Mouse (Mus musculus) left cerebral cortex, adult 18-20 months (tissue): ENCODE measurements at regions not wholly inside any gene's neighbourhood (a gene's known extent, or its start where the extent isn't known, plus 50 kb on each side); places are given as distances from the start of the nearest gene placed in this dataset.

Source experiments
- DNase-seq, 2 experiments: peaks; one replicate each; pipeline ENCODE4 v3.0.0; 2021 to 2022; ENCODE audit warnings: low spot score in 2 of 2, mixed read lengths in 1 of 2

- peak in 1 of 2 experiments; percentile 44 for DNase-seq
These were observed 69.5 kb downstream of the Aldh8a1 start for GRCm38 (mm10) chr10:21446641-21447040.

- DNase-seq: no peak
These were observed 71.0 kb downstream of the Aldh8a1 start for GRCm38 (mm10) chr10:21448132-21448531.

- no peak for DNase-seq
These were observed 71.9 kb downstream of the Aldh8a1 start for GRCm38 (mm10) chr10:21448942-21449341.

- no peak for DNase-seq
These were observed 75.5 kb downstream of the Aldh8a1 start for GRCm38 (mm10) chr10:21452611-21453010.

- DNase-seq: no peak
These were observed 76.4 kb downstream of the Aldh8a1 start for GRCm38 (mm10) chr10:21453527-21453926.

GRCm38 (mm10) chr10:21454153-21454552 is 77.1 kb downstream of the Aldh8a1 start:
- peak in 1 of 2 experiments; percentile 28 for DNase-seq

- no peak for DNase-seq
These were observed 77.7 kb downstream of the Aldh8a1 start for GRCm38 (mm10) chr10:21454757-21455156.

- DNase-seq: no peak
These were observed 78.8 kb downstream of the Aldh8a1 start for GRCm38 (mm10) chr10:21455863-21456262.

GRCm38 (mm10) chr10:21456359-21456758 is 79.3 kb downstream of the Aldh8a1 start:
- DNase-seq: no peak

- DNase-seq: no peak
These were observed 79.9 kb downstream of the Aldh8a1 start for GRCm38 (mm10) chr10:21456991-21457390.

GRCm38 (mm10) chr10:21458608-21459007 is 81.5 kb downstream of the Aldh8a1 start:
- DNase-seq: no peak

- DNase-seq: no peak
These were observed 83.0 kb downstream of the Aldh8a1 start for GRCm38 (mm10) chr10:21460062-21460461.

GRCm38 (mm10) chr10:21462915-21463314 is 85.8 kb downstream of the Aldh8a1 start:
- no peak for DNase-seq

- DNase-seq: peak; percentile 92 to 94
These were observed 88.3 kb downstream of the Aldh8a1 start for GRCm38 (mm10) chr10:21465362-21465761.

GRCm38 (mm10) chr10:21465806-21466377 is 88.8 kb downstream of the Aldh8a1 start:
- DNase-seq: no peak

GRCm38 (mm10) chr10:21467425-21468085 is 90.5 kb downstream of the Aldh8a1 start:
- no peak for DNase-seq

GRCm38 (mm10) chr10:21468421-21468820 is 91.3 kb downstream of the Aldh8a1 start:
- DNase-seq: no peak

GRCm38 (mm10) chr10:21469961-21470360 is 92.9 kb downstream of the Aldh8a1 start:
- DNase-seq: no peak

GRCm38 (mm10) chr10:21470589-21470988 is 93.5 kb downstream of the Aldh8a1 start:
- peak; percentile 32 to 50 for DNase-seq

GRCm38 (mm10) chr10:21474242-21474641 is 97.2 kb downstream of the Aldh8a1 start:
- DNase-seq: no peak

GRCm38 (mm10) chr10:21478004-21478403 is 100.9 kb downstream of the Aldh8a1 start:
- DNase-seq: no peak

GRCm38 (mm10) chr10:21479403-21479802 is 102.3 kb downstream of the Aldh8a1 start:
- DNase-seq: no peak

GRCm38 (mm10) chr10:21481255-21481654 is 104.2 kb downstream of the Aldh8a1 start:
- DNase-seq: no peak
